Mouse (Mus musculus): ENCODE results near the gene Jpt1.
"Not testable (repeated sequence)": the region's sequence is repeated elsewhere in the genome, so short reads cannot be mapped to it uniquely, and the experiment has no call there.

Gene Jpt1

GRCm38 (mm10) chr11:115512407-115513183, 1.6 kb downstream of the Jpt1 start:
- in situ Hi-C loops (cut with MboI, MseI), result no loop called here

- in situ Hi-C loops (cut with MboI, MseI), result no loop called here
Measured at GRCm38 (mm10) chr11:115512004-115512403, 2.2 kb downstream of the Jpt1 start.

- in situ Hi-C loops (cut with MboI, MseI), result no loop called here
Measured at GRCm38 (mm10) chr11:115511121-115511520, 3.1 kb downstream of the Jpt1 start.

GRCm38 (mm10) chr11:115510507-115510888, 3.7 kb downstream of the Jpt1 start:
- in situ Hi-C loops (cut with MboI, MseI), result no loop called here

GRCm38 (mm10) chr11:115509773-115510506, 4.2 kb downstream of the Jpt1 start:
- in situ Hi-C loops (cut with MboI, MseI), result no loop called here

GRCm38 (mm10) chr11:115508061-115508460, 6.1 kb downstream of the Jpt1 start:
- in situ Hi-C loops (cut with MboI, MseI), result no loop called here

GRCm38 (mm10) chr11:115506586-115506985, 7.6 kb downstream of the Jpt1 start:
- in situ Hi-C loops (cut with MboI, MseI), result no loop called here

GRCm38 (mm10) chr11:115502636-115503035, 11.6 kb downstream of the Jpt1 start:
- in situ Hi-C loops (cut with MboI, MseI), result no loop called here

- in situ Hi-C loops (cut with MboI, MseI), result not testable (repeated sequence)
Measured at GRCm38 (mm10) chr11:115496559-115496958, 17.6 kb downstream of the Jpt1 start.

- in situ Hi-C loops (cut with MboI, MseI), result no loop called here
Measured at GRCm38 (mm10) chr11:115492387-115492786, 21.8 kb downstream of the Jpt1 start.

- in situ Hi-C loops (cut with MboI, MseI), result no loop called here
Measured at GRCm38 (mm10) chr11:115491356-115492083, 22.7 kb downstream of the Jpt1 start, which contains the start of gene Nt5c. Nt5c (minus strand) TSS chr11:115491862.

- in situ Hi-C loops (cut with MboI, MseI), result no loop called here
Measured at GRCm38 (mm10) chr11:115490441-115491355, 23.5 kb downstream of the Jpt1 start.

- in situ Hi-C loops (cut with MboI, MseI), result no loop called here
Measured at GRCm38 (mm10) chr11:115488551-115489104, 25.6 kb downstream of the Jpt1 start.

- in situ Hi-C loops (cut with MboI, MseI), result no loop called here
Measured at GRCm38 (mm10) chr11:115485155-115485554, 29.0 kb downstream of the Jpt1 start.

GRCm38 (mm10) chr11:115483726-115484125, 30.5 kb downstream of the Jpt1 start:
- in situ Hi-C loops (cut with MboI, MseI), result no loop called here

GRCm38 (mm10) chr11:115483278-115483677, 30.9 kb downstream of the Jpt1 start:
- in situ Hi-C loops (cut with MboI, MseI), result no loop called here

GRCm38 (mm10) chr11:115481553-115482259, 32.5 kb downstream of the Jpt1 start:
- in situ Hi-C loops (cut with MboI, MseI), result no loop called here

GRCm38 (mm10) chr11:115478296-115478938, 35.8 kb downstream of the Jpt1 start:
- in situ Hi-C loops (cut with MboI, MseI), result loop anchor here (10.0 kb wide), 1 partner anchor 54 kb away; the partner anchor contains the start of gene Kctd2

GRCm38 (mm10) chr11:115477388-115477787, 36.8 kb downstream of the Jpt1 start:
- in situ Hi-C loops (cut with MboI, MseI), result loop anchor here (10.0 kb wide), 1 partner anchor 53 kb away; the partner anchor contains the start of gene Kctd2

Measured in T-helper 1 cell (primary cell).